Mouse (Mus musculus) liver, embryonic 14.5 days (tissue): ENCODE data around the gene Prkg1.

ENCODE experiments used
- CTCF ChIP-seq: IDR thresholded peaks from 2 replicates; pipeline ENCODE4 v1.5.1; 2016; ENCODE audit warnings: antibody characterized with exemption, low read depth, control low read depth
- EP300 ChIP-seq: IDR thresholded peaks from 2 replicates; pipeline ENCODE4 v1.6.1; 2016; ENCODE audit warnings: antibody characterized with exemption, low read depth

DNA sequence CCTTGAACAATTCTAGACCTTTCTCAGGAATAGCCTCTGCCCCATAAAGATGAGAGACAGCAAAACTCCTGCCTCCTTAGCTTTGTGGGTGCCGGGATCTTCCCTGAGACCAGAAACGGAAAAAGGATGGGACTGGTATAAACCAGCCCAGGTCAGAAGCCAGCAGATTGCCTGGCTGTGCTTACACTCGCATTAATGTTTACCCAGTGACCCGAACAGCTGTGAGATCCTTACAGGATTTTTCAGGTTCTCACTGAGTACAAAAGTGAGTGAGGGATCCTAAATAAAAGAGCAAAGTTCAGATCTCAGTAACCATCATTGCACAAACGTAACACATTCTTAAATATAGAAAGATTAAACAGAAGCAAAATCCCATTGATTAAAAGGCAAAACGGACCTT is 1248.1 kb downstream of the Prkg1 start:
- no peak for TF ChIP-seq CTCF
- TF ChIP-seq EP300 = no peak
